Mouse (Mus musculus): ENCODE results near the gene Polr3b. TPM values are rescaled to one million over a fixed set of nuclear protein-coding genes. Genes with fewer than 3 reads are reported as not detected.
A peak's percentile ranks its signal among the peaks of the same experiment; 100 is the strongest.

Polr3b gene
- polyA plus RNA-seq (2014; fragmentation: Nextera tagmentation; extraction: Ambion mirVana), result 16.9 TPM in 2 replicates

DNA sequence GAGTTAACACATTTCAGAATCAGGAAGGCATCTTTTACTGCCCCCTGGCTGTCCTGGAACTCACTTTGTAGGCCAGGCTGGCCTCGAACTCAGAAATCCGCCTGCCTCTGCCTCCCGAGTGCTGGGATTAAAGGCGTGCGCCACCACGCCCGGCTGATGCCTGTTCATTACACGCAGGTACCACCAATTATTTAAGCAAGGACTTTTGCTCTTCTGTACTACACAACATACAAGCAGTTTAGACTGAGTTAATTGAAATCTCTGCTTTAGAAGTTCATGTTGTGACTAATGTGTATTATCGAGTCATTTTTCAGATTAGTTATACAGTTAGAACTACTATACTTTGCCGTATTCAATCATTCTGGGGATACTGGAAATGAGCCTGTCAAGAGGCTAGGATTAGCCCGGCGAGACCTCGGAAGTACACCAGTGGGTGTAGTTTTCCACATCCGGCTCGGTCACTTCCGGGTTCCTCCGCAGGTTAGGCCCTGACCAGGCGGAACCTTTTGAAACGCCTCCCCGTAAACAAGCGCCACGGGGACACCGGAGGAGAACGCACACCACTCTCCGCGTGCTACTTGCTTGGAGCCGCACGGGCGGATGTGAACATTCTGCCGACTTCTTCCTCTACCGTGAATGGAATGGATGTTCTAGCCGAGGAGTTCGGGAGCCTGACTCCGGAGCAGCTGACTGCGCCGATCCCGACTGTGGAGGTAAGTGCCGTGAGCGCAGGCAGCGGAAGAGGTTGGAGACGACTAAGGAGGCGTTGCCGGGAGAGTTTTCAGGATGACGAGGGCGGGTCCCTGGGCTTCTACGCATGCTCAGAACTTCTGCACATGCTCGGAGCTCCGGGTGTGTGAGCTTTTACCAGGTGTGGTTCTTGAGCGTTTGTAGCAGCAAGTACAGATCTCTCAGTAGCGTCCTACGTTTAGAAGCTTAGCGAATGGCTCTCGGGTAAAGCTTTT, at the start of gene Polr3b:
Gene Polr3b (plus strand): TSS at position 467 of the 965 bp plus-strand sequence.
- peak within 1 kb of the TSS; percentile 76 for H3K4me2 ChIP-seq (ENCODE audit: low read depth, low read length, severe bottlenecking)
- WGBS, result 7% methylated on average over 53 of the region's 53 CpGs

GRCm38 (mm10) chr10:84573671-84574420, 48.2 kb upstream of the Polr3b start:
- no peak overlapping the region for H3K9ac ChIP-seq (ENCODE audit: low read length)
- WGBS, result 72% methylated on average over 5 of the region's 5 CpGs
- no peak overlapping the region for H3K4me2 ChIP-seq (ENCODE audit: low read depth, low read length, severe bottlenecking)
- no peaks in the 10 kb centered on the region for H3K9me3 ChIP-seq (ENCODE audit: control insufficient read depth, low read length)
- no peak for ATAC-seq (replicated peaks; ENCODE audit: low FRiP score)
- H3K27me3 ChIP-seq (ENCODE audit: control insufficient read depth, insufficient read depth, low read length), result 0 out of 2 replicates have a peak, but pooled peaks cover 2% of the 10 kb centered on the region
- no peak overlapping the region for H3K27ac ChIP-seq (ENCODE audit: low read depth, low read length)
- H3K4me1 ChIP-seq (replicated peaks; ENCODE audit: control insufficient read depth, insufficient read depth, low read length), result peaks cover 4% of the 10 kb centered on the region; the same call in 1 of the 2 replicates
- no peak overlapping the region for H3K4me3 ChIP-seq (ENCODE audit: low read depth, low read length)
- H3K36me3 ChIP-seq (ENCODE audit: control insufficient read depth, insufficient read depth, low read length), result no peaks in the 10 kb centered on the region
- no peak for DNase-seq (ENCODE audit: low spot score)

More for the DNA sequence above, at the start of gene Polr3b:
- Histone ChIP-seq H3K27me3 (ENCODE audit: control insufficient read depth, insufficient read depth, low read length) (no peaks in the 10 kb centered on the region), H3K4me3 (ENCODE audit: low read depth, low read length) (peak within 1 kb of the TSS; percentile 65), H3K9me3 (ENCODE audit: control insufficient read depth, low read length) (no peaks in the 10 kb centered on the region), H3K9ac (ENCODE audit: low read length) (peak within 1 kb of the TSS; percentile 69), H3K4me1 (replicated peaks; ENCODE audit: control insufficient read depth, insufficient read depth, low read length) (0 out of 2 replicates have a peak, but pooled peaks cover 3% of the 10 kb centered on the region), H3K36me3 (ENCODE audit: control insufficient read depth, insufficient read depth, low read length) (no peaks in the 10 kb centered on the region), H3K27ac (ENCODE audit: low read depth, low read length) (peak within 1 kb of the TSS; percentile 86)
- DNase-seq (ENCODE audit: low spot score) (peak; percentile 93), ATAC-seq (replicated peaks; ENCODE audit: low FRiP score) (peak; percentile 95)

- ATAC-seq (replicated peaks; ENCODE audit: low FRiP score), result peak; percentile 78
- H3K9ac ChIP-seq (ENCODE audit: low read length), result 0 out of 2 replicates have a peak overlapping the region, but pooled peaks have one; percentile 7
- WGBS, result under 1% methylated on average over 14 of the region's 14 CpGs
- H3K4me1 ChIP-seq (replicated peaks; ENCODE audit: control insufficient read depth, insufficient read depth, low read length), result peaks cover 4% of the 10 kb centered on the region; the same call in 1 of the 2 replicates
- 0 out of 2 replicates have a peak, but pooled peaks cover 2% of the 10 kb centered on the region for H3K27me3 ChIP-seq (ENCODE audit: control insufficient read depth, insufficient read depth, low read length)
- DNase-seq (ENCODE audit: low spot score), result no peak
- H3K27ac ChIP-seq (ENCODE audit: low read depth, low read length), result no peak overlapping the region
- H3K4me2 ChIP-seq (ENCODE audit: low read depth, low read length, severe bottlenecking), result peak overlapping the region; percentile 98
- no peaks in the 10 kb centered on the region for H3K36me3 ChIP-seq (ENCODE audit: control insufficient read depth, insufficient read depth, low read length)
- H3K4me3 ChIP-seq (ENCODE audit: low read depth, low read length), result peak overlapping the region; percentile 63
- H3K9me3 ChIP-seq (ENCODE audit: control insufficient read depth, low read length), result no peaks in the 10 kb centered on the region
These were observed 46.1 kb upstream of the Polr3b start for GRCm38 (mm10) chr10:84576029-84576394.

- no peak within 1 kb of the TSS; the same call in 1 of the 2 replicates for H3K27ac ChIP-seq (ENCODE audit: low read depth, low read length)
These were observed 45.6 kb upstream of the Polr3b start, which contains the start of gene Tcp11l2 for GRCm38 (mm10) chr10:84576395-84577070. TSS of gene Tcp11l2 (plus strand) at chr10:84576626.

GRCm38 (mm10) chr10:84577071-84577727, 44.9 kb upstream of the Polr3b start:
- H3K4me2 ChIP-seq (ENCODE audit: low read depth, low read length, severe bottlenecking), result peak overlapping the region; percentile 98
- ATAC-seq (replicated peaks; ENCODE audit: low FRiP score), result peak; percentile 47
- WGBS, result 5% methylated on average over 38 of the region's 38 CpGs
- H3K27ac ChIP-seq (ENCODE audit: low read depth, low read length), result no peak overlapping the region; the same call in 1 of the 2 replicates
- peak; percentile 72 for DNase-seq (ENCODE audit: low spot score)
- H3K9me3 ChIP-seq (ENCODE audit: control insufficient read depth, low read length), result no peaks in the 10 kb centered on the region
- H3K9ac ChIP-seq (ENCODE audit: low read length), result peak overlapping the region; percentile 65
- peak overlapping the region; percentile 63 for H3K4me3 ChIP-seq (ENCODE audit: low read depth, low read length)
- H3K36me3 ChIP-seq (ENCODE audit: control insufficient read depth, insufficient read depth, low read length), result no peaks in the 10 kb centered on the region
- peaks cover 4% of the 10 kb centered on the region; the same call in 1 of the 2 replicates for H3K4me1 ChIP-seq (replicated peaks; ENCODE audit: control insufficient read depth, insufficient read depth, low read length)
- H3K27me3 ChIP-seq (ENCODE audit: control insufficient read depth, insufficient read depth, low read length), result 0 out of 2 replicates have a peak, but pooled peaks cover 2% of the 10 kb centered on the region

More at GRCm38 (mm10) chr10:84576395-84577070, 45.6 kb upstream of the Polr3b start, which contains the start of gene Tcp11l2:
- Histone ChIP-seq H3K4me1 (replicated peaks; ENCODE audit: control insufficient read depth, insufficient read depth, low read length) (peaks cover 4% of the 10 kb centered on the region; the same call in 1 of the 2 replicates), H3K36me3 (ENCODE audit: control insufficient read depth, insufficient read depth, low read length) (no peaks in the 10 kb centered on the region), H3K9me3 (ENCODE audit: control insufficient read depth, low read length) (no peaks in the 10 kb centered on the region), H3K27me3 (ENCODE audit: control insufficient read depth, insufficient read depth, low read length) (0 out of 2 replicates have a peak, but pooled peaks cover 2% of the 10 kb centered on the region), H3K4me3 (ENCODE audit: low read depth, low read length) (peak within 1 kb of the TSS; percentile 63), H3K9ac (ENCODE audit: low read length) (peak within 1 kb of the TSS; percentile 65), H3K4me2 (ENCODE audit: low read depth, low read length, severe bottlenecking) (peak within 1 kb of the TSS; percentile 98)
- DNase-seq (ENCODE audit: low spot score) (peak; percentile 93), ATAC-seq (replicated peaks; ENCODE audit: low FRiP score) (peak; percentile 99)
- WGBS, result under 1% methylated on average over 46 of the region's 46 CpGs

DNA sequence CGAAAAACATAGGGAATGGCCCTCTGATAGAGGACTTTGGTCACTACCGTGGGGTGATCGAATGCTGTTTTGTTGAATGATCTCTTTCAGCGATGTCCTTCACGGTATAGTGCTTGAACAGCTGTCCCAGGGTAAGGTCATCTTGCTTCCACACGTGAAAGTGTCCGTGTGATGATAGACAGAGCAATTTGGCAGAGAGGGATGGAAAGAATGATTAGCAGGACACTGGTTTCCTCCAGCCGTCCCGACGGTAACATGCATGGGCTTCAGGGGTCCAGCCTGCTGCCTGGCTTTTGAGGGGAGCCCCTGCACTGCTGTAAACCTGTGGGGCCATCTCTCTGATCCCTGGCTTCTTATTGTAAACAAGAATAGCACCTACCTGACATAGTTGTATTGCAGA, 43.4 kb upstream of the Polr3b start:
- H3K9me3 ChIP-seq (ENCODE audit: control insufficient read depth, low read length), result no peaks in the 10 kb centered on the region
- H3K27ac ChIP-seq (ENCODE audit: low read depth, low read length), result no peak overlapping the region
- 86% methylated on average over 10 of the region's 10 CpGs for WGBS
- H3K4me3 ChIP-seq (ENCODE audit: low read depth, low read length), result no peak overlapping the region
- no peaks in the 10 kb centered on the region for H3K36me3 ChIP-seq (ENCODE audit: control insufficient read depth, insufficient read depth, low read length)
- H3K4me1 ChIP-seq (replicated peaks; ENCODE audit: control insufficient read depth, insufficient read depth, low read length), result peaks cover 4% of the 10 kb centered on the region; the same call in 1 of the 2 replicates
- no peak overlapping the region for H3K9ac ChIP-seq (ENCODE audit: low read length)
- H3K27me3 ChIP-seq (ENCODE audit: control insufficient read depth, insufficient read depth, low read length), result 0 out of 2 replicates have a peak, but pooled peaks cover 2% of the 10 kb centered on the region
- H3K4me2 ChIP-seq (ENCODE audit: low read depth, low read length, severe bottlenecking), result no peak overlapping the region
- no peak for ATAC-seq (replicated peaks; ENCODE audit: low FRiP score)
- DNase-seq (ENCODE audit: low spot score), result no peak

- H3K4me1 ChIP-seq (replicated peaks; ENCODE audit: control insufficient read depth, insufficient read depth, low read length), result peaks cover 4% of the 10 kb centered on the region; the same call in 1 of the 2 replicates
- no peaks in the 10 kb centered on the region for H3K9me3 ChIP-seq (ENCODE audit: control insufficient read depth, low read length)
- WGBS, result 80% methylated on average over 2 of the region's 2 CpGs
- H3K27ac ChIP-seq (ENCODE audit: low read depth, low read length), result no peak overlapping the region
- DNase-seq (ENCODE audit: low spot score) (no peak), ATAC-seq (replicated peaks; ENCODE audit: low FRiP score) (no peak)
- no peak overlapping the region for H3K4me2 ChIP-seq (ENCODE audit: low read depth, low read length, severe bottlenecking)
- H3K9ac ChIP-seq (ENCODE audit: low read length), result no peak overlapping the region
- no peak overlapping the region for H3K4me3 ChIP-seq (ENCODE audit: low read depth, low read length)
- H3K36me3 ChIP-seq (ENCODE audit: control insufficient read depth, insufficient read depth, low read length), result no peaks in the 10 kb centered on the region
- 0 out of 2 replicates have a peak, but pooled peaks cover 2% of the 10 kb centered on the region for H3K27me3 ChIP-seq (ENCODE audit: control insufficient read depth, insufficient read depth, low read length)
These were observed 42.6 kb upstream of the Polr3b start for GRCm38 (mm10) chr10:84579527-84579926.
